Mouse (Mus musculus) kidney, adult 11 months (tissue): ENCODE data around the gene Pou2f2.
A peak's percentile ranks its signal among the peaks of the same experiment; 100 is the strongest.

Experiments
- DNase-seq: peaks from one replicate; pipeline ENCODE4 v3.0.0; 2022

The Pou2f2 gene

GRCm38 (mm10) chr7:25195148-25195547 lies 15.6 kb upstream of the Pou2f2 start:
- no peak for DNase-seq

- DNase-seq = no peak
Measured at GRCm38 (mm10) chr7:25192110-25192509, 12.6 kb upstream of the Pou2f2 start.

- no peak for DNase-seq
Measured at GRCm38 (mm10) chr7:25190806-25191205, 11.3 kb upstream of the Pou2f2 start.

GRCm38 (mm10) chr7:25187662-25188650 lies 8.4 kb upstream of the Pou2f2 start:
- DNase-seq = peak; percentile 75

DNA sequence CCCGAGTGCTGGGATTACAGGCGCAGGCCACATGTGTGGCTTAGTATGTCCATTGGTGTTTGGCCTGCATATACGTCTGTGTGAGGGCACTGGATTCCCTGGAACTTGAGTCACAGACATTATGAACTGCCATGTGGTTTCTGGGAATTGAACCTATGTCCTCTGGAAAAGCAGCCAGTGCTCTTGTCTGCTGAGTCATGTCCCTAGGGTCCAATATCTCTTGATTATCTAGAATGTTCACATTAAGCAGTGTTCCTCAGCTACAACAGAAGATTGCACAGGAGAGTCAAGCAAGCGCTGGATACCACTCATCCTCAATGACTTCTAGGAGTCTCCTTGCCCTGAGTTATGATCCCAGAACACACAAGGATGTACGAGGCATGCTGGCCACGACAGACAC lies 4.6 kb upstream of the Pou2f2 start:
- no peak for DNase-seq

DNA sequence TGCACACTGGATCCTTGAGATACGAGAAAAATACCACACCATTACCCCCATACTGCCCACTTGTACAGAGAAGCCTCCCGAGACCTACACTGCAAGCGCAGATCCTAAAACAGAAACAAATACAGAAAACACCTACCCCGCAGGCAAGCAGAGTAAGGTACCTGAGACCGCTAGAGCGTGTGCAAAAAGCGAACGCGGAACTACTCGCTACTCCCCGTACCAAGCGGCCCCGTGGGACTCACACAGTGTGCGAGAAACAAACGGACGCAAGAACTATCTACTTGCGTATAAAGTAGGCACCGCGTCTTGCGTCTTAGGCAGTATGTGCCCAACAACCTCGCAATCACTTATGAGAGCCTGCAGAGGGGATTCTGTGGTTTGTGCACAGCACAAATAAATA lies 2.3 kb upstream of the Pou2f2 start:
- no peak for DNase-seq

- DNase-seq = no peak
Measured at GRCm38 (mm10) chr7:25181331-25181790, 1.8 kb upstream of the Pou2f2 start.

- no peak for DNase-seq
Measured at GRCm38 (mm10) chr7:25180512-25180911, 986 bp upstream of the Pou2f2 start.

DNA sequence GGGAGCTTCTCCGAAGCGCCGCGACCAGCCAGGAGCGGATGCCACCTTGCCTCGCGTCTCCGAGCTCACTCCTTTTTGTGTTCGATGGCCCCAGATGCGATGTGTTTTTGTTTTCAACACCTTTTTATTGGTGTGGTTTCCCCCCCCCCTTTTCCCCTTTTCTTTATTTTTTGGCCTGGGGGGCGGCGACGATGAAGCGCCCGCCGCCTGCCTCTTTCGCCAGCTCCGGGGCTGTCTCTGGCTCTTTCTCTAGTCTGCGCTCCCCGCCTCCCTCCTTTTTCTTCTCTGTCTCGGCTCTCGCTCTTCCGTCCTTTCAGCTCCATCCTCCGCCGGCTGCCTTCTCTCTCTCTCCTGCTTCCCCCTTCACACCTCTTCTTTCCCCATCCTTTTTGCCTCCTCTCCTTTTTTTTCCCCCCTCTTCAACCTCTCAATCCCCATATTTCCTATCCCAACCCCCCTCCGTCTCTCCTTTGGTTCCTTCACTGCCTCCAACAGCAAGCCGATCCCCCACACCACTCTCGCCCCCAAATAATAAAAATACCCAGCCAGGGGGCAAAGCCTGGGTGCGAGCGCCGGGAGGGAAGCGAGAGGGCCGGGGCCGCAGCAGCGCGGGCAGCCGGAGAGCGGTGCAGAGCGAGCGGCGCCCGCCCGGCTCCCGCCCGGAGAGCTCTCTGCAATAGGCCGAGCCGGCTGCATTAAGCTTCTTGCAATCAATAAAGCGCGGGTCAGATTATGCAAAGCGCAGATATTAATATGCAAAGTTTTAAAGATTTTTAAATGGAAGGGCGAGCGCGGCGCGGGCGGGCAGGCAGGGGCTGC lies 530 bp downstream of the Pou2f2 start:
- no peak for DNase-seq

GRCm38 (mm10) chr7:25178317-25178716 lies 1.2 kb downstream of the Pou2f2 start:
- no peak for DNase-seq

DNA sequence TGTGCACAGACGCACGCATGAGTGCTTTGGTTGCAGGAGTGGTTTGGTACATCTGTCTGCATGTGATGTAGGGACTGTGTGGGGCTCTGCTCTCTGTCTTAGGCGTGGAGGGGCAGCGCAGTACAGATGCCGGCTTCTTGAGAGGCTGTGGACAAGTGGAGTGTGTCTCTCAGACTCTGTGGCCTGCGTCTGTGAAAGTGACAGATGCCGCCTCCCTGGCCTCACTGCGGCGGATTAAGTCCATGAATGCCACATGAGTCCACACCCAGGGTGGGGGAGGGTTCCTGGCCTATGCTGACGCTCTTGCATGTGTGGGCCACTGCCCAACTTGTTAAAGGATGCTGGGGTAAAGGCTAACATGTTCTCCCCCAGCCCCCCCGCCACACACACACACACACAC lies 5.2 kb downstream of the Pou2f2 start:
- DNase-seq = no peak

GRCm38 (mm10) chr7:25172669-25173068 lies 6.9 kb downstream of the Pou2f2 start:
- no peak for DNase-seq

GRCm38 (mm10) chr7:25170583-25170982 lies 8.9 kb downstream of the Pou2f2 start:
- DNase-seq = no peak

- DNase-seq = no peak
Measured at GRCm38 (mm10) chr7:25166106-25166505, 13.4 kb downstream of the Pou2f2 start.

DNA sequence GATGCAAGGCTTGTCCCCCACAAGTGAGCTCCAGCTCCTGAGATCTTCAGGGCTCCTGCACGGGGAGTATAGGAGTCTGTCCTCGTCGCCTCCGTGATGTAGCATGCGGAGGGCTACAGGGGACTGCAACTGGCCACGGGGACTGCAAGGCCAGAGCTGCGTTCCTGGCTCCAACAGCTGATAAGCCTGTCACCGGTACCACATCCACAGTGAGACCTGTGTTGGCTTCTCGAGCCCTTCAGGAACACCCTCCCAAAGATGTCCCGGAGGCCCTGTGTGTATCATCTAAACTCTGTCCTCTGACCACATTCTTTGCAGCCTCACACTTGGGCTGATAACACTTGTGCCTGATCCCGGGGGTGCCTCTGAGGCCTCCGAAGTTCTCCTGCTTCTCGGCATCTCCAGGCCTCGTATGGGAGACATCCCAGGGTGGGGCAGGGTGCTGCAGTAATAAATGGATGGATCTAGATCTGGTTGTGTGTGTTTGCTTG lies 23.3 kb downstream of the Pou2f2 start:
- DNase-seq = no peak

GRCm38 (mm10) chr7:25155469-25156157 lies 23.9 kb downstream of the Pou2f2 start:
- DNase-seq = no peak

DNA sequence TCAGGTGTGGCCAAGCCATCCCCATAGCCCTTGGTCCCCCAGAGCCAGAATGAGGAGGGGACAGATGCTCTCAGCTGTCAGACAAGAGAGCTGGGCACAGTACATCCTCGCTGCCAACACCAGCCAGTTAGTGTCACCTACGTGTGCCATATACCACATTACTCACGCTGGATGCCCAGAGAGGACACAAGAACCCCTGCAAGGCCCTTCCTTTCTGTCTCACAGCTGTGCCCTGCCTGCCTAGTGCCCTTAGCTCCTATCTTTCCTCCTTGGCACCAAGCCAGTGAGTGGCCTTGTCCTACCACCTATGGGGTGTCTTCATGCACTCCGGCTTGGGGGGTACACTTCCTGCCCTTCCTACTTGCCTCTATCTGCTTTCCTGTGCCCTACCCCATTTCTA lies 24.9 kb downstream of the Pou2f2 start:
- no peak for DNase-seq

DNA sequence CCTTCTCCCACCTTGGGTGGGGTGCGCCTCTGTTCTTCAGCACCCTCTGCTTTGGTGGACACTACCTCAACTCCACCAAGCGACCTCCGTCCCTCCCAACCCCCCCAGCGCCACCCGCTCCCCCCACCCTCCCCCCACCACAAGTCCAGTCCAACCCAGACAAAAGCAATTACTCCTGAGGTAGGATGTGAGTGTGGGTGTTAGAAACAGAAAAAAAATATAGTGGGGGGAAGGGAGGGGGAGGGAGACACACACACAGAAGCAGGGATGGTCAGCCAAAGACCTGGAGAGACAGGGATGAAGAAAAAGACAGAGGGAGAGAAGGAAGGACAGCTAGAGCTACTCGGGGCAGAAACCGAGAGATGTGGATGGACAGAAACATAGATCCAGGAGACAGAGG lies 25.7 kb downstream of the Pou2f2 start:
- DNase-seq = no peak

DNA sequence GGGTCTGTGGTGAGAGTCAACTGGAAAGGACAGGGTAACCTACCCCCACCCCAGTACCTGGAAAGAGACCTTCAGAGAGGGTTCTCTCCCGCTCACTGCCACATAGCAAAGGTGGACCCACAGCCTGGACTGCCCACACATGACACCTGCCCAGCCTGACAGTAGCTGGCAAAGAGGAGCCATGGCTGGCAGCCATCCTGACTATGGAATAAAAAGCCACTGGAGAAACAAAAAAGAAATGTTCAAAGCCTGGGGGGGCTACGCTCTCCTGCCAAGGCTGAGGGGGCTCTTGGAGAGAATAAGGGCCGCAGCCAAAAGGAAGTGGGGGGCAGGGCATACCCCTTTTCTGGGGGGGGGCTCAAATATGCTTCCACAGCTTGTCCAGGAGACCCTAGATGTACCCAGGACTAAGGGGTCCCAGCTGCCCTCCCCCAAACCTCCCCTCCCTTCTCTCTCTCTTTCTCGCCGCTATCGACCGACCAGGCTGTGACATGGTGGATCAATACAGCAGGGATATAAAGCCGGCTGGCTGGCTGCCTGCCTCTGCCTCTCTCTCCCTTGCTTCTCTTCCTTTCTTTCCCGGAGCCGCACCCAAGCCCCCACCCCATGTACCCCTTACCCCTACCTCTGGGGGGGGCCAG lies 27.5 kb downstream of the Pou2f2 start:
- DNase-seq = no peak

DNA sequence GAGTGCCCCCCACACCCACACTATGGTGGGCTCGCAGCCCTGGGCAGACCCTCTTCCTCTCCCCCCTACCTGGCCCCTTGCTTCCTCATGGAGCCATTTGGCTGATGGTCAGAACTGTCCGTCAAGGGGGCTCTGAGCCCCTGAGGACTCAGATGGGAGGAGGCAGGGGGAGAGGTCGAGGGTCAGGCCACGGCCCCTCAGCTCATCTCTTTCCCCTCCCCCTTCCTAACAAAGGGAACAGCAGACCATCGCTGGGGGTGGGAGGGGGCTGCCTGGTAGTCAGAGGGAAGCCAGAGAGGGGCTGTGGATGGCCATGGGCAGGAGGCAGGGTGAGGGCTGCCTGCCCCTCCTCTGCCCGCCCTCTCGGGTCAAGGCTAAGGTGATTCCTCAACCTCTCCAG lies 28.5 kb downstream of the Pou2f2 start:
- no peak for DNase-seq

DNA sequence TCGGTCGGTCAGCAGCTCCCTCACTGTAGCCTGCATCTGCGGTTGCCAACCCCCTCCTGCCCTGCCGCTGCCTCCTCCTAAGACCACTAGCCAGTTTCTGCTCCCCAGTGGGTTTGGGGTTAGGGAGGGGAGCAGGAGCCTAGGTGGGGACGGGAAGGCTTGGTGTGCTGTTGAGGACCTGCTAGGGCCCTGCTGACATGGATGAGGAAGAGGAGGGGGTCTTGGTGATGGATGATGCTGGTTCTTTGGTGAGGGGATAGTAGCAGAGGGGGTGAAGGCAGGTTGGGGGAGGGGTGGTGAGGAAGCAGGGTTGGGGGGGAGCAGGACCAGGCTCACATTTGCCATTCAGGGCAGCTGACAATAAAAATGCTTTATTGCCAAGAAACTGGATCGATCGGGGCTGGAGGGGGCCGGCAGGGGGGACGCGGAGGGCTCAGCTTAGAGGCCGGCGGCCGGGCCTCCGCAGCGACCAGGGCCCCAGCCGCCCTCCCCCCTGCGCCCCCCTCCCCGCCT lies 29.3 kb downstream of the Pou2f2 start:
- DNase-seq = no peak

- DNase-seq = no peak
Measured at GRCm38 (mm10) chr7:25145896-25146295, 33.6 kb downstream of the Pou2f2 start.
